Comparison of ENCODE assay signal across 21 mouse cellular contexts in genomic region chr8:103144835-103145234, GRCm38 (mm10).
A peak's percentile ranks its signal among the peaks of the same experiment; 100 is the strongest.
DNase-seq lines count a peak whose midpoint lies in the region; ATAC-seq and TF ChIP-seq lines count a peak whose summit lies in the region.
"Had no signal": no experiment of that assay in that cellular context is flagged by ENCODE, and none has a peak within 500 bp of the region (broad histone marks: within the 10 kb centered on the region; RNA-seq: fewer than 3 reads in every experiment).

No protein-coding gene starts in this region.

- no peak for TF ChIP-seq POLR2A in lung, adult 2 months (IDR thresholded peaks at IDR 0.05; ENCODE audit: borderline replicate concordance, extremely low read depth, low read depth, low read length)

- H3K4me1 ChIP-seq in lung, embryonic 15.5 days: no peaks in the 10 kb centered on the region
- no peaks in the 10 kb centered on the region for H3K4me1 ChIP-seq in lung, postnatal 0 days (ENCODE audit: insufficient read depth, low read depth, low read length)
- H3K4me1 ChIP-seq in lung, adult 2 months (ENCODE audit: control insufficient read depth, insufficient read depth, low read length): no peaks in the 10 kb centered on the region; the same call in 1 of the 2 replicates

- no peak for DNase-seq in lung, postnatal 25 days (ENCODE audit: low spot score)
- peak; percentile 49 for DNase-seq in lung, postnatal 0 days (ENCODE audit: low spot score)
- DNase-seq in lung, adult 2 months: no peak
- DNase-seq: adrenal gland, adult 2 months; adrenal gland, postnatal 10 days; adrenal gland, postnatal 25 days; cerebellum, adult 11 months; cerebellum, adult 18-20 months; cerebellum, adult 8-10 months; cerebellum, adult 9-11 months; cerebellum, postnatal 14 days; cerebellum, postnatal 36 days; embryo, embryonic 11 days had no signal

- H3K36me3 ChIP-seq in lung, embryonic 15.5 days: no peaks in the 10 kb centered on the region
- no peaks in the 10 kb centered on the region for H3K36me3 ChIP-seq in lung, postnatal 0 days (ENCODE audit: insufficient read depth, low read length)
- H3K36me3 ChIP-seq: embryonic facial prominence, embryonic 13.5 days; embryonic facial prominence, embryonic 15.5 days; forebrain, embryonic 10.5 days; forebrain, embryonic 12.5 days had no signal

- TF ChIP-seq EP300 in lung, postnatal 0 days (IDR thresholded peaks at IDR 0.05): no peak

- H3K4me3 ChIP-seq in lung, embryonic 15.5 days: no peak overlapping the region
- no peak overlapping the region for H3K4me3 ChIP-seq in lung, postnatal 0 days (ENCODE audit: low read depth, low read length)
- H3K4me3 ChIP-seq in lung, adult 2 months (replicated peaks; ENCODE audit: extremely low read depth, low read depth, low read length): no peak overlapping the region
- H3K4me3 ChIP-seq: embryonic facial prominence, embryonic 13.5 days; embryonic facial prominence, embryonic 15.5 days; erythroblast, embryonic 14.5 days; forebrain, embryonic 10.5 days; forebrain, embryonic 12.5 days had no signal

- no peaks in the 10 kb centered on the region for H3K9me3 ChIP-seq in lung, embryonic 15.5 days
- H3K9me3 ChIP-seq in lung, postnatal 0 days (ENCODE audit: low read length): no peaks in the 10 kb centered on the region
- H3K9me3 ChIP-seq: embryonic facial prominence, embryonic 13.5 days; embryonic facial prominence, embryonic 15.5 days; forebrain, embryonic 10.5 days; forebrain, embryonic 12.5 days had no signal

- no peaks in the 10 kb centered on the region for H3K27me3 ChIP-seq in lung, embryonic 15.5 days
- H3K27me3 ChIP-seq in lung, postnatal 0 days (replicated peaks; ENCODE audit: insufficient read depth, low read length): no peaks in the 10 kb centered on the region
- H3K27me3 ChIP-seq: embryonic facial prominence, embryonic 13.5 days; embryonic facial prominence, embryonic 15.5 days had no signal

- H3K9ac ChIP-seq in lung, embryonic 15.5 days: no peak overlapping the region
- no peak overlapping the region for H3K9ac ChIP-seq in lung, postnatal 0 days (replicated peaks; ENCODE audit: low read depth)
- H3K9ac ChIP-seq: embryonic facial prominence, embryonic 13.5 days; embryonic facial prominence, embryonic 15.5 days; forebrain, embryonic 12.5 days had no signal

- no peak for TF ChIP-seq CTCF in lung, postnatal 0 days (IDR thresholded peaks at IDR 0.05)
- TF ChIP-seq CTCF in lung, adult 2 months (IDR thresholded peaks at IDR 0.05; ENCODE audit: insufficient read depth, low read length): no peak

- peak overlapping the region; percentile 18; the same call in 1 of the 2 replicates for H3K27ac ChIP-seq in lung, embryonic 15.5 days
- H3K27ac ChIP-seq in lung, postnatal 0 days (ENCODE audit: low read length): no peak overlapping the region
- H3K27ac ChIP-seq: embryonic facial prominence, embryonic 13.5 days; embryonic facial prominence, embryonic 15.5 days; forebrain, embryonic 10.5 days; forebrain, embryonic 12.5 days had no signal

- WGBS in lung, embryonic 15.5 days: 48% methylated on average over 1 of the region's 1 CpGs
- 52% methylated on average over 1 of the region's 1 CpGs for WGBS in lung, postnatal 0 days
- WGBS in lung, adult 2 months: 50% methylated on average over 1 of the region's 1 CpGs

- peak; percentile 72; the same call in 1 of the 2 replicates for ATAC-seq in lung, embryonic 15.5 days (ENCODE audit: borderline replicate concordance, extremely low read depth, low FRiP score, low TSS enrichment)
- peak; percentile 79 for ATAC-seq in lung, postnatal 0 days
- ATAC-seq: forebrain, embryonic 14.5 days; forebrain, embryonic 16.5 days had no signal

- H3K4me2 ChIP-seq in lung, embryonic 15.5 days: no peak overlapping the region
- H3K4me2 ChIP-seq in lung, postnatal 0 days (replicated peaks; ENCODE audit: low read depth, low read length): no peak overlapping the region
- H3K4me2 ChIP-seq: embryonic facial prominence, embryonic 13.5 days; embryonic facial prominence, embryonic 15.5 days; forebrain, embryonic 12.5 days had no signal
